Mouse (Mus musculus) heart, embryonic 15.5 days (tissue): ENCODE data around the gene Mlh3. TPM values are rescaled to one million over a fixed set of nuclear protein-coding genes. Genes with fewer than 3 reads are reported as not detected.

Experiments
- ATAC-seq: fragments of 200-750 bp; cut with Nextera tagmentation; replicated peaks from 2 replicates; pipeline ENCODE4 v1.8.0; 2017; ENCODE audit warnings: low read depth, moderate TSS enrichment; ENCODE audit not compliant: insufficient number of reproducible peaks, insufficient read depth, low FRiP score
- H3K27ac ChIP-seq: fragments of 300-500 bp; sonication (generic); 2 replicates; pipeline ENCODE4 v1.5.1; 2015; ENCODE audit warnings: mild to moderate bottlenecking, inconsistent platforms
- H3K27me3 ChIP-seq: fragments of 300-500 bp; sonication (generic); 2 replicates; pipeline ENCODE4 v1.6.1; 2015; ENCODE audit warnings: inconsistent platforms
- H3K36me3 ChIP-seq: fragments of 300-500 bp; sonication (generic); 2 replicates; pipeline ENCODE4 v1.6.1; 2015; ENCODE audit warnings: mild to moderate bottlenecking, inconsistent platforms
- H3K4me1 ChIP-seq: fragments of 300-500 bp; sonication (generic); replicated peaks from 2 replicates; pipeline ENCODE4 v1.6.1; 2015; ENCODE audit warnings: inconsistent platforms
- H3K4me2 ChIP-seq: fragments of 300-500 bp; sonication (generic); 2 replicates; pipeline ENCODE4 v1.6.1; 2015; ENCODE audit warnings: inconsistent platforms, mild to moderate bottlenecking, moderate library complexity
- H3K4me3 ChIP-seq: fragments of 300-500 bp; sonication (generic); 2 replicates; pipeline ENCODE4 v1.5.1; 2015; ENCODE audit warnings: mild to moderate bottlenecking, inconsistent platforms
- H3K9ac ChIP-seq: fragments of 300-500 bp; sonication (generic); 2 replicates; pipeline ENCODE4 v1.6.1; 2015; ENCODE audit warnings: mild to moderate bottlenecking, inconsistent platforms
- H3K9me3 ChIP-seq: fragments of 300-500 bp; sonication (generic); replicated peaks from 2 replicates; pipeline ENCODE4 v1.6.1; 2016; ENCODE audit warnings: inconsistent platforms
- WGBS: fragments of 180-500 bp; shearing (Covaris S2); methylation state at CpG from one replicate; pipeline ENCODE4 v1.1.7; 2015; ENCODE audit warnings: mixed read lengths; 5-methylcytosine and 5-hydroxymethylcytosine counted together
- polyA plus RNA-seq: library from polyadenylated mRNA; unstranded; fragments of >200 nt; fragmentation: Nextera tagmentation; extraction: Ambion mirVana; gene quantifications from 2 replicates; pipeline ENCODE4 v1.2.1, GENCODE M21; 2015

The Mlh3 gene
- polyA plus RNA-seq, 1 experiment from 2014 or later = 6.2 TPM

GRCm38 (mm10) chr12:85200929-85201829, 69.2 kb downstream of the Mlh3 start:
- H3K4me2 ChIP-seq = no peak overlapping the region
- no peaks in the 10 kb centered on the region for H3K9me3 ChIP-seq
- 46% methylated on average over 24 of the region's 24 CpGs for WGBS
- no peaks in the 10 kb centered on the region for H3K27me3 ChIP-seq
- no peaks in the 10 kb centered on the region for H3K36me3 ChIP-seq
- no peak overlapping the region for H3K4me3 ChIP-seq
- peak overlapping the region; percentile 9; the same call in 1 of the 2 replicates for H3K27ac ChIP-seq
- H3K4me1 ChIP-seq = peaks cover 33% of the 10 kb centered on the region
- no peak overlapping the region for H3K9ac ChIP-seq
- no peak for ATAC-seq

- no peaks in the 10 kb centered on the region for H3K27me3 ChIP-seq
- ATAC-seq = no peak
- H3K27ac ChIP-seq = no peak overlapping the region
- no peak overlapping the region for H3K4me3 ChIP-seq
- no peaks in the 10 kb centered on the region for H3K36me3 ChIP-seq
- H3K4me1 ChIP-seq = peaks cover 45% of the 10 kb centered on the region
- no peaks in the 10 kb centered on the region for H3K9me3 ChIP-seq
- no peak overlapping the region for H3K4me2 ChIP-seq
- WGBS = 72% methylated on average over 1 of the region's 1 CpGs
- no peak overlapping the region for H3K9ac ChIP-seq
Observed at GRCm38 (mm10) chr12:85199954-85200353, 70.4 kb downstream of the Mlh3 start.

DNA sequence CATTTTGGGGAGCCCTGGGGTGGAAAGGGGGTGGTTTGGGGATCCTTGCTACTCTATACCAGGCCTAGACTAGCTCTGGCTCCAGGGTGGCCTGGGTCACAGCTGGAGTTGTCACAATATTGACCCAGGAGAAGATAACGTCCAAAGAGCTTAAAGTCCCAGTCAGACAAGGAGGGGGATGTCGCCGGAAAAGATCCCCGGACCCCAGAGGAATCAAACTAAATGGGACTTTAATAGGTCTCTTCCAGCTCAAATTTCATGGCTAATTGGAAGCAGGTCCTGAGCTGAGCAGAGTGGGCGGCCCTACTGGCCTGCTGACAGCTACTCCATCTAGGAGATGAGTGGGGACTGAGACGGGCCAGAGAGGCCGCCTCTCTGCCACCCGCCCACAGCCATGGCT, 72.5 kb downstream of the Mlh3 start:
- no peaks in the 10 kb centered on the region for H3K36me3 ChIP-seq
- 40% methylated on average over 8 of the region's 8 CpGs for WGBS
- peaks cover 58% of the 10 kb centered on the region for H3K4me1 ChIP-seq
- H3K4me3 ChIP-seq = no peak overlapping the region
- no peak overlapping the region for H3K4me2 ChIP-seq
- H3K9me3 ChIP-seq = no peaks in the 10 kb centered on the region
- H3K27ac ChIP-seq = no peak overlapping the region
- ATAC-seq = no peak
- H3K27me3 ChIP-seq = no peaks in the 10 kb centered on the region
- H3K9ac ChIP-seq = no peak overlapping the region

DNA sequence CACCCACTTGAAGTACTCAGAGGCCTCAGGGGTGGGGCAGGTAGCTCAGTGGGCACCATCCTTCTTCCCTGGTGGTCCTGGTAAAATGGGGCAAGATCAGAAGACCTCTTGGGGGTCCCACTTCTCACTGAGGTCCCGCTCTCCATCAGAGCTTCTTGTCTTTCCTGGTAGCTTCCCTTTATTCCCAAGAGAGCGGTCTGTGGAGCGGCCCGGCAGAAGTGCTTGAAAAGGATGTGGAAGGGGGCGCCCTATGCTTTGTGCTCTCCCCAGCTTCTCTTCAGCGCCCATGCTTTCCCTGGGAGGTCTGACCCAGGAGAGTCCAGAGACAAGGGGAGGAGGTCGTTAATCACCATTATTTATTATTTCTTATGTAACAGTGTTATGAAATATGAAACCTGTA, 73.0 kb downstream of the Mlh3 start:
- Histone ChIP-seq H3K9ac (no peak overlapping the region), H3K27ac (no peak overlapping the region), H3K27me3 (no peaks in the 10 kb centered on the region), H3K4me2 (no peak overlapping the region), H3K4me3 (no peak overlapping the region), H3K9me3 (no peaks in the 10 kb centered on the region), H3K4me1 (peaks cover 60% of the 10 kb centered on the region), H3K36me3 (no peaks in the 10 kb centered on the region)
- ATAC-seq = no peak
- 77% methylated on average over 7 of the region's 7 CpGs for WGBS

GRCm38 (mm10) chr12:85196191-85196590, 74.2 kb downstream of the Mlh3 start:
- Histone ChIP-seq H3K27me3 (no peaks in the 10 kb centered on the region), H3K36me3 (no peaks in the 10 kb centered on the region), H3K9me3 (no peaks in the 10 kb centered on the region), H3K27ac (no peak overlapping the region), H3K4me1 (peaks cover 53% of the 10 kb centered on the region), H3K9ac (no peak overlapping the region), H3K4me3 (no peak overlapping the region), H3K4me2 (no peak overlapping the region)
- ATAC-seq = no peak
- WGBS = 67% methylated on average over 10 of the region's 10 CpGs

DNA sequence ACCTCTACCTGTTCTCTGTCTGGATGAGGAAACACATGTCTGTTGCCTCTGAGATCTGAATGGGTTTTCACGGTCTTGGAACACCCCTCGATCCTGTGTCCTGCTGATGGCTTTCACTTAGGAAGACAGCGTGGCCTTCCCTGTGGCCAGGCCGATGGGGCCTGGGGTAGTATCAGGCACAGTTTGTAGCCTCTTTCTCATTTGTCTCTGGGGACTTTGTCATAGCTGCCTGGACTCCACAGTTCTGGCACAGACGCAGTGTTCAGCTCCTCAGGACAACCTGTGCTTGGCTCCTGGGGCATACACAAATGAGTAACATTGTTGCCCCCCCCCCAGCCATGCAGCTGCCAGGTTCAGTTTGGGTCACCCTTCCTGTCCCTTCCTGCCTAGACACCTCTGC, 75.3 kb downstream of the Mlh3 start:
- 0 out of 2 replicates have a peak overlapping the region, but pooled peaks have one; percentile 5 for H3K4me2 ChIP-seq
- no peaks in the 10 kb centered on the region for H3K9me3 ChIP-seq
- peaks cover 46% of the 10 kb centered on the region for H3K4me1 ChIP-seq
- H3K27me3 ChIP-seq = no peaks in the 10 kb centered on the region
- H3K27ac ChIP-seq = 0 out of 2 replicates have a peak overlapping the region, but pooled peaks have one; percentile 13
- ATAC-seq = no peak; the same call in 1 of the 2 replicates
- H3K4me3 ChIP-seq = no peak overlapping the region
- H3K9ac ChIP-seq = no peak overlapping the region
- no peaks in the 10 kb centered on the region for H3K36me3 ChIP-seq
- 57% methylated on average over 5 of the region's 5 CpGs for WGBS

- ATAC-seq = no peak; the same call in 1 of the 2 replicates
- no peak overlapping the region for H3K4me3 ChIP-seq
- H3K4me2 ChIP-seq = 0 out of 2 replicates have a peak overlapping the region, but pooled peaks have one; percentile 5
- H3K9ac ChIP-seq = no peak overlapping the region
- peak overlapping the region; percentile 13; the same call in 1 of the 2 replicates for H3K27ac ChIP-seq
- peaks cover 46% of the 10 kb centered on the region for H3K4me1 ChIP-seq
- H3K9me3 ChIP-seq = no peaks in the 10 kb centered on the region
- no peaks in the 10 kb centered on the region for H3K36me3 ChIP-seq
- WGBS = 15% methylated on average over 4 of the region's 4 CpGs
- H3K27me3 ChIP-seq = no peaks in the 10 kb centered on the region
Observed at GRCm38 (mm10) chr12:85194623-85195018, 75.8 kb downstream of the Mlh3 start.

DNA sequence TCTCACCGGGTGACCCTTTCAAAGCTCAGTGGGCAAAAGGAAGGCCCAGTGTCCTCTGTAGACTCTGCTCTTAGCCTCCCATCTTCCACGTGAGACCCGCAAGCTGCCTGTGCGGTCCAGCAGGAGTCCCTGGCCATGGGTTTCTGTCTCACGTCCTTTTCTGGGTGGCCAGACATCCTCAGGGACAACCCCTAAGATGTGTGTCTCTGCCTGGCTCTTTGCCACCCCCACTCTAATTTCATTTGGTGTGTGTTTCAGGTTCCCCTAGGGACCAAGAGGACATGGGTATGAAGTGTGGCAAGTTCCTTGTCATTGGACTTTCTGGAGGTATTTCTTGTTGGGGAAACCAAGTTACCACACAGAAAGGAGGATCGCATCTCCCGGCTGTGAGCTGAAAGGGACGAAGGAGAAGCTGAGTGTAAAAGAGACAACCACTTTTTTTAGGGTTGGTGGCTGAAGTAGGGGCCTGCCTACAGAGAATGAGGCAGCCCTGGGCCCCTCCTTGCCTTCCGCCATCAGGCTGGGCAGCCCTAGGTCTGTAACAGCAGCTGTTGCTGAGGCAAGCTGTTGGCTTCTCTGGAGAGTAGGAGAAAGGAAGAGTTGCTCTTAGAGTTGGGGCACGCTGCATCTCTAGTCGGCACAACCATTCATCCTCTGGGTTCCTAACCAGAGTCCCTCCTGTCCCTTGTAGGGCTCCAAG, 76.3 kb downstream of the Mlh3 start:
- no peak for ATAC-seq
- Histone ChIP-seq H3K4me3 (no peak overlapping the region), H3K27ac (peak overlapping the region; percentile 13; the same call in 1 of the 2 replicates), H3K27me3 (no peaks in the 10 kb centered on the region), H3K9ac (no peak overlapping the region), H3K4me2 (no peak overlapping the region), H3K4me1 (peaks cover 46% of the 10 kb centered on the region), H3K36me3 (no peaks in the 10 kb centered on the region), H3K9me3 (no peaks in the 10 kb centered on the region)
- 79% methylated on average over 11 of the region's 11 CpGs for WGBS

DNA sequence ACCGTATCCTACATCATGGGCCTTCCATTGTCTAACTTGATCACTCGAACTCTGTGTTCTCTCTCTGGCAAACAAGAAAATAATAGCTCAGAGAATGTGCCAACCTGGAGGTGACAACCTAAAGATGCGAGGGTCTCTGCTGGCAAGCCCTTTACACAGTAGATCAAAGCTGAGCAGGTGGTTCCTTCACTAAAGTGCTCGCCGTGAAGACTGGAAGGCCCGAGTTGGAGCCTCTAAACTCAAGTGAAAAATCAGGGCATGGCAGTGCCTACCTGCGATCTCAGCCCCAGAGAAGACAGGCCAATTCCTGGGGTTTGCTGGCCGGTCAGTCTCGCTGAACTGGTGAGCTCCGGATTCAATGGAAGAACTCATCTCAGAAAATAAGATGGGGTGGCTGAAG, 77.3 kb downstream of the Mlh3 start:
- no peak for ATAC-seq
- Histone ChIP-seq H3K4me2 (no peak overlapping the region), H3K4me1 (peaks cover 45% of the 10 kb centered on the region), H3K4me3 (no peak overlapping the region), H3K9ac (no peak overlapping the region), H3K9me3 (no peaks in the 10 kb centered on the region), H3K27ac (no peak overlapping the region), H3K36me3 (no peaks in the 10 kb centered on the region), H3K27me3 (no peaks in the 10 kb centered on the region)
- 85% methylated on average over 10 of the region's 10 CpGs for WGBS

DNA sequence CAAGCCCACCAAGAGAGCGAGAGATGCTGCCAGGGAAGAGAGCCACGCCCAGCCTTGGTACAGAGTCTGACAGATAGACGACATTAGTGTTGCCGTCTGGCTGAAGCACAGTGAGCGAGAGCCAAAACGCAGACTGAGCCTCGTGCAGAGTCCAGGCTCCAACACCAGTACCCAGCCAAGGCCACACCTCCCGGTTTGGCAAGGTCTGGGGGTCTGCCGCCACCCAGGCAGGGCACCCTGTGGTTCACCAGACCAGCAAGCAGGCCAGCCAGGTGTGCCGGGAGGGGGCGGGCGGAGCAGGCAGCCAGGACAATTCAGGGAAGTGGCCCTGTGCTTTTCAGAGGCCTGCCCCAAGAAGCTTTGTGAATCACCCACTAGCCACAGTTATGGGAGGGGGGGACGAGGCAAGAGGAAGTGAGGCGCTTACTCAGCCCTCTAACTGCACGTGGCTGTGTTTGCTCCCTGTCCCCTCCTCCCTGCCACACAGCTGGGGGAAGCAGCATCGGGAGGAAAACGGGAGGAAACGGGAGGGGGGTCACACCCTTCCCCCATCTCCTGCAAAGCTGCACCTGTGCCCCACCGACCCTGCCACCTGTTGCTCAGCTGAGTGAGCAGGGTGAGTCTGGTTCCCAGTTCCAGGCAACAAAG, 77.8 kb downstream of the Mlh3 start:
- Histone ChIP-seq H3K9ac (no peak overlapping the region), H3K27me3 (no peaks in the 10 kb centered on the region), H3K4me3 (no peak overlapping the region), H3K4me2 (no peak overlapping the region), H3K4me1 (peaks cover 40% of the 10 kb centered on the region), H3K9me3 (no peaks in the 10 kb centered on the region), H3K27ac (no peak overlapping the region), H3K36me3 (no peaks in the 10 kb centered on the region)
- 0 out of 2 replicates have a peak, but pooled peaks have one; percentile 34 for ATAC-seq
- WGBS = 35% methylated on average over 19 of the region's 19 CpGs

DNA sequence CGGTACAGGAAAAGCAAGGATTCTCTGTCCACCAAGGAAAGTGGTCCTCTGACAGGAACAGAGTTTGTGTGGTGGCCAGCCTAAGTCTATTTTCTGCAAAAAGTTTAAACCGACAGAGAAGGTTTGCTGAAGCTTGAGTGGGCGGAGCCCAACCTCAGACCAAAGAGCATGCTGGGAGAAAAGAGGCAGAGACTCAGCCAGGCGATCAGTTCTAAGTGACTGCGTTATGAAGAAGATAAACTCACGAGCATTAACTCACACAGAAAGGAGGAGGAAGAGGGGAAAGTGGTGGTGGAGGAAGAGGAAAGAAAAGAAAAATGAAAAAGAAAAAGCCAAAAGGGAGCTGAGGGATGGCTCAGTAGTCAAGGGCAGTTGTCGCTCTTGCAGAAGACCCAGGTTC, 80.1 kb downstream of the Mlh3 start:
- Histone ChIP-seq H3K27ac (no peak overlapping the region), H3K9ac (no peak overlapping the region), H3K4me1 (peaks cover 29% of the 10 kb centered on the region), H3K4me2 (no peak overlapping the region), H3K36me3 (no peaks in the 10 kb centered on the region), H3K27me3 (no peaks in the 10 kb centered on the region), H3K9me3 (no peaks in the 10 kb centered on the region), H3K4me3 (no peak overlapping the region)
- no peak for ATAC-seq
- WGBS = 71% methylated on average over 7 of the region's 7 CpGs
